Mouse (Mus musculus) spleen, postnatal 36 days (tissue): Measurements from ENCODE around the gene Tor4a.

Source experiments
- DNase-seq, 2 experiments: peaks; one replicate each; pipeline ENCODE4 v3.0.0; 2022; ENCODE audit warnings: low spot score in 2 of 2, mixed read lengths in 1 of 2

The Tor4a gene

GRCm38 (mm10) chr2:25224766-25225752 lies 28.4 kb upstream of the Tor4a start:
- peak; percentile 99 to 100 for DNase-seq

GRCm38 (mm10) chr2:25224492-25224765 lies 27.7 kb upstream of the Tor4a start, which contains the start of gene Tubb4b:
TSS of gene Tubb4b (minus strand) at chr2:25224702.
- no peak for DNase-seq

GRCm38 (mm10) chr2:25223681-25224491 lies 27.2 kb upstream of the Tor4a start:
- peak; percentile 89 to 90 for DNase-seq

GRCm38 (mm10) chr2:25221331-25221772 lies 24.7 kb upstream of the Tor4a start:
- no peak for DNase-seq

- no peak for DNase-seq
Observed at GRCm38 (mm10) chr2:25218445-25218844, 21.8 kb upstream of the Tor4a start, which contains the start of gene Fam166a. TSS of gene Fam166a (plus strand) at chr2:25218745.

GRCm38 (mm10) chr2:25217666-25218065 lies 21.0 kb upstream of the Tor4a start:
- DNase-seq, result no peak

- no peak for DNase-seq
Observed at GRCm38 (mm10) chr2:25214444-25214843, 17.8 kb upstream of the Tor4a start, which contains the start of gene Stpg3. TSS of gene Stpg3 (minus strand) at chr2:25214637.

- no peak for DNase-seq
Observed at GRCm38 (mm10) chr2:25213266-25213865, 16.7 kb upstream of the Tor4a start.

- peak; percentile 93 to 94 for DNase-seq
Observed at GRCm38 (mm10) chr2:25211121-25211670, 14.5 kb upstream of the Tor4a start, which contains the start of gene Nelfb. TSS of gene Nelfb (minus strand) at chr2:25211489.

- DNase-seq, result no peak
Observed at GRCm38 (mm10) chr2:25210686-25211085, 14.0 kb upstream of the Tor4a start.

GRCm38 (mm10) chr2:25207593-25207992 lies 10.9 kb upstream of the Tor4a start:
- DNase-seq, result no peak

GRCm38 (mm10) chr2:25203631-25204214 lies 7.0 kb upstream of the Tor4a start:
- peak; percentile 14 to 39 for DNase-seq

GRCm38 (mm10) chr2:25200631-25201030 lies 3.9 kb upstream of the Tor4a start:
- no peak for DNase-seq

GRCm38 (mm10) chr2:25197946-25198345 lies 1.3 kb upstream of the Tor4a start:
- no peak for DNase-seq

GRCm38 (mm10) chr2:25197191-25197590 lies 505 bp upstream of the Tor4a start:
- DNase-seq, result no peak

- DNase-seq, result peak; percentile 96 to 97
Observed at GRCm38 (mm10) chr2:25195211-25196156, 1.2 kb downstream of the Tor4a start.

GRCm38 (mm10) chr2:25194486-25195171 lies 2.1 kb downstream of the Tor4a start:
- peak; percentile 60 for DNase-seq

- no peak for DNase-seq
Observed at GRCm38 (mm10) chr2:25194006-25194405, 2.7 kb downstream of the Tor4a start.

GRCm38 (mm10) chr2:25193330-25193770 lies 3.3 kb downstream of the Tor4a start:
- DNase-seq, result peak; percentile 79 to 82
